Mouse (Mus musculus): Measurements from ENCODE around the gene Nkx2-5.

Gene Nkx2-5

DNA sequence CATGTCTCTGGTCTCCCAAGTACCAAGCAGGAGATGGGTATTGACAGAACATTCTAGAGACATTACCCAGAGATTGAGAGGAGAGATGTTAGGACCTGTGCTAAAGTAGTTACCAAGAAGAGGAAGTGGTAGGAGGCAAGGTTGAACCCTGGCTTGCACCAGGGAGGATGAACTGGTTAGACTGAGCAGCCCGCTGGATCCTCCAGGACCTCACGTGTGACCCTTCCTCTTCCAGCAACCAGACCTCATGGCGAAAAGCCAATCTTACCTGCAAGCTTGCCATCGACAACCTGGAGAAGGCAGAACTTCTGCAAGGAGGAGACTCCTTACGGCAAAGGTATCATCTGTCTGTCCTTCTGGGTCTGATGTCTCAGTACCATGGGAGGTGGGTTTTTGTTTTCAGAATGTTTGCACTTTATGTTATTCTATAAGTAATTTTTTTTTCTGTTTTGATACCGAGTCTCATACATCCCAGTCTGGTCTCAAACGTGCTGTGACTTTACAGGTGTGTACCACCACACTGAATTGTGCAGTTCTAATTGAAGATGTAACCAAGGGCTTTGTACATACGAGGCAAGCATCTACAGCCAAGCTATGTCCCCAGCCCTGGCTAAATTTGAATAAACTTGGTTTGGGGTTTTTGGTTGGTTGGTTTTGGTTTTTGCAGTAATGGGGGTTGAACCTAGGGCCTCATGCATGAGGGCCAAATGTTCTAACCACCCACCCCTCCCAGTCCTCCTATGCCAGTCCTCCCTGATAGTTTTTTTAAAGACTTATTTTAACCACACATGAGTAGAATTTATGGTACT lies 55.1 kb downstream of the Nkx2-5 start:
- no peak for DNase-seq (ENCODE audit: low read depth, low spot score)

DNA sequence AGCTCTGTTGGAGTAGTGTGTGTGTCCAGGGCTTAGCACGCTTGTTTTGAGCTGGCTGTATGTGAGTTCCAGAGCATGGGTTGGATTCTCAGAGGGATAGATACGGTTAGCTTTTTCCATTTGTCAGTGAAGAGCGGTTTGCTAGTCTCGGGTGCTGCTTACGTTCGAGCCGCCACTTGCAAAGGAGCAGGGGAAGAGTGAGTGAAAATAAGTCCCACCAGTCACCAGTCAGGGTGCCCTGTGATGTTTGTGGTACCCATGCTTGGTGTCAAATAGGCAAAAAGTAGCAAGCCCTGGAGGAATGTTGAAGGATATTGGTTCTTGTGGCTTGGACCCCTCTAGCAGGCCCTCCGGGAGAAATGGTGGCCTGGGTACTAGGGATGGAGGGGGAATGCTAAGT lies 55.8 kb downstream of the Nkx2-5 start:
- no peak for DNase-seq (ENCODE audit: low read depth, low spot score)

Data from ZHBTc4 (cell line).